Mouse (Mus musculus) embryo, embryonic 10.5 days (tissue): Measurements from ENCODE around the gene 6430550D23Rik.

Experiments used
- DNase-seq: peaks from one replicate; pipeline ENCODE4 v3.0.0-alpha.2; 2015; ENCODE audit warnings: low spot score

Gene 6430550D23Rik

GRCm38 (mm10) chr2:156007888-156008532 is at the start of gene 6430550D23Rik, which contains the start of gene Ergic3:
TSS of gene 6430550D23Rik (minus strand) at chr2:156007977.
TSS of gene Ergic3 (plus strand) at chr2:156008045.
- peak; percentile 99 for DNase-seq

- DNase-seq, result no peak
Measured at GRCm38 (mm10) chr2:156052816-156053215, 45.0 kb upstream of the 6430550D23Rik start, which contains the start of gene Fer1l4. TSS of gene Fer1l4 (minus strand) at chr2:156052947.

GRCm38 (mm10) chr2:156047929-156048328 is 40.2 kb upstream of the 6430550D23Rik start:
- peak; percentile 49 for DNase-seq

- DNase-seq, result no peak
Measured at GRCm38 (mm10) chr2:156042903-156043302, 35.1 kb upstream of the 6430550D23Rik start.

GRCm38 (mm10) chr2:156039390-156039789 is 31.6 kb upstream of the 6430550D23Rik start:
- DNase-seq, result no peak

- no peak for DNase-seq
Measured at GRCm38 (mm10) chr2:156025482-156025881, 17.7 kb upstream of the 6430550D23Rik start.

GRCm38 (mm10) chr2:156021765-156022164 is 14.0 kb upstream of the 6430550D23Rik start:
- DNase-seq, result no peak

- DNase-seq, result no peak
Measured at GRCm38 (mm10) chr2:156021219-156021618, 13.4 kb upstream of the 6430550D23Rik start.

GRCm38 (mm10) chr2:156018106-156018505 is 10.3 kb upstream of the 6430550D23Rik start:
- DNase-seq, result no peak

GRCm38 (mm10) chr2:156005393-156005792 is 2.4 kb downstream of the 6430550D23Rik start:
- peak; percentile 35 for DNase-seq

GRCm38 (mm10) chr2:155991863-155992321 is 15.9 kb downstream of the 6430550D23Rik start:
- DNase-seq, result no peak

- DNase-seq, result no peak
Measured at GRCm38 (mm10) chr2:155991151-155991550, 16.6 kb downstream of the 6430550D23Rik start.

- DNase-seq, result no peak
Measured at GRCm38 (mm10) chr2:155989085-155989484, 18.7 kb downstream of the 6430550D23Rik start.

- DNase-seq, result no peak
Measured at GRCm38 (mm10) chr2:155987131-155987530, 20.6 kb downstream of the 6430550D23Rik start.

GRCm38 (mm10) chr2:155985776-155986175 is 22.0 kb downstream of the 6430550D23Rik start:
- DNase-seq, result no peak

- no peak for DNase-seq
Measured at GRCm38 (mm10) chr2:155979328-155979991, 28.3 kb downstream of the 6430550D23Rik start.

GRCm38 (mm10) chr2:155974087-155974731 is 33.6 kb downstream of the 6430550D23Rik start:
- DNase-seq, result no peak

GRCm38 (mm10) chr2:155973348-155973747 is 34.4 kb downstream of the 6430550D23Rik start:
- no peak for DNase-seq

GRCm38 (mm10) chr2:155962991-155963390 is 44.8 kb downstream of the 6430550D23Rik start:
- DNase-seq, result peak; percentile 53

GRCm38 (mm10) chr2:155961862-155962261 is 45.9 kb downstream of the 6430550D23Rik start:
- DNase-seq, result no peak

GRCm38 (mm10) chr2:155959981-155960380 is 47.8 kb downstream of the 6430550D23Rik start:
- DNase-seq, result no peak
